Mouse (Mus musculus): ENCODE results near the gene Zranb1.

Gene Zranb1

GRCm38 (mm10) chr7:132930850-132931559 lies at the start of gene Zranb1:
TSS of gene Zranb1 (plus strand) at chr7:132931142.
- peak; percentile 98 for DNase-seq (ENCODE audit: low read depth)

- peak; percentile 41 for DNase-seq (ENCODE audit: low read depth)
Measured at GRCm38 (mm10) chr7:132882343-132882742, 48.6 kb upstream of the Zranb1 start.

DNA sequence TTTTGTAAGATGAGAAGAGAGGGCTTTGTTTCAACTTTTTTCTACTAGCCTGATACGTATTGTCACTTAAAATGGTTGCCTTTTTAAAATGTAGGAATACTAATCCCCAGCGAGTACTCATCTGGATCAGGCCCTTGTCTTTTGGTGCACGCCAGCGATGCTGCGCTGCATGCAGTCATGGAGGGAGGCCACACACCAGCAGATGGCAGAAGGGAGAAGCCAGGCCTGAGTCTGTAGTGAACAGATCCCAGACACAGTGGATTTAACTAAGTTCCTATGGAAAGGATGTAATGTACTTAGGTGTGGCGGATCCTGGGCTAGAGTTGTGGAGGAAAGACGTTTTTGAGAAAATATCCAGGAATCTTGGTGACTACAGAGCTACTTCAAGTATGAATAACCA lies 46.9 kb upstream of the Zranb1 start:
- DNase-seq (ENCODE audit: low read depth), result peak; percentile 16

DNA sequence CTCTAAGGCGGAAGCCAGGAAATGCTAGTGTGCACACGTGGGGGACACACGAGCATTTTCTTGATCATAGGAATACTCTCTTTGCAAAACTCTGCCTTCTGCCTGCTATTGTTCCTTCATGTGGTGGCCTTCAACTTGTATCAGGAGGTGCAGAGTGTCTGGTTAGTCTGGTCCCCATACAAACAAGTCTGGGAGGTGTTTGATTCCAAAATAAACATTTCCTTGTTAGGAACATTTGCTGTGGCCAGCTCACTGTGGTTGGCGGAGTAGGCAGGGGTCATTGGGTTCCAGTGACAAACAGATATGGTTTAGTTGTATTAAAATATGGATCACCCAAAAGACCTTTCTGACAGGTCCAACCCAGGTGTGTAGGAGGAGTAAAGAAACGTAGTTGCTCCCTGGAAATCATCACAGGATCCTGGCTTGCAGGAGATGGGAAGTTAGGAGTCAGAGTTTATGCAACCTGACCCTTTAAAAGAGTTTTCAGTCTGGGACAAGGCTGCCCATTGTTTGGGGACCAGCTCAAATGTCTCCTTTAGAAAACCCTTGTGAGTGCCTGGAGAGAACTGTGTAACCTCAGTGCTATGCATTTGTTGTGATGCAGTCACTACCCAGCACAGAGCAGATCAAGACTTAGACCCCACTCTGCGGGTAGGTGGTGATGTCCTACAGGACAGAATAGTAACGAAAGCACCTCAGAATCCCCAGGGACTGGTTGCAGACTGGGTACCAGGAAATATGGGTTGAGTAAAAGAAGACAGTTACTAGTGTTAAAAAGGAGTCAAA lies 43.7 kb upstream of the Zranb1 start:
- no peak for DNase-seq (ENCODE audit: low read depth)

DNA sequence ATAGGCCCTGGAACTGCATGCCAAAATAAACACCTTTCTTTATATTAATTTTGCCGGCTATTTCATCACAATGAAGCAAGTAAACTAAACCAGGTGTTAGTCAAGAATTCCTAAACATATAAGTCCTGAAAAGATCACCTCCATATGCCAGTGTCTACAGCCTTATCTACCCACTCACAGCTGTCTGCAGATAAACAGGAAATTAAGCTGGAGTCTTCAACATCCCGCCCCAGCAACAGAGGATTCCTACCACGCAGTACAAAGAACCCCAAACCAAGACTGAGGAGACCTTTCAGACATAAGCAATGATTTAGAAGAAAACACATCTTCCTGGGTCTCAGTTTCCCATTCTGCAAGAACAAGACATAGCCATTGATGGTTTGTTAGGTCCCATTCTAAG lies 42.9 kb upstream of the Zranb1 start:
- DNase-seq (ENCODE audit: low read depth), result no peak

- no peak for DNase-seq (ENCODE audit: low read depth)
Measured at GRCm38 (mm10) chr7:132888518-132889249, 42.3 kb upstream of the Zranb1 start.

DNA sequence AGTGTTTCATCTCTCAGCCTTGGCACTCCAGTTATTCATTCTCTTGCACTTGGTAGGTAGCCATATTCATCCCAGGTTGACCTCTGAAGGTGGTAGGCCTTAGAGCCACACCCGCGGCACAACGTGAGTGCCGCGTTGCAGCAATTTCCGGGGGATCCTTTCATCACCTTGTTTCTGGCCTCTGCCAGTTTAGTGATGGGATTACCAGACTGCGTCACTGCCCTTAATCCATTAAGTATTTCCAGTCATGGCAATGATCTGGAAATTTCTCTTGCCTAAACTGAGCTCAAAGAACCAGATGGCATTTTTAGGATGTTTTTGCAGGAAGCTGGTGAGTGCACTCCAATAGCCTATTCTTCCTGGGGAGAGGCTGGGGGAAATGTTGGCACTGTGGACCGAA lies 41.3 kb upstream of the Zranb1 start:
- no peak for DNase-seq (ENCODE audit: low read depth)

DNA sequence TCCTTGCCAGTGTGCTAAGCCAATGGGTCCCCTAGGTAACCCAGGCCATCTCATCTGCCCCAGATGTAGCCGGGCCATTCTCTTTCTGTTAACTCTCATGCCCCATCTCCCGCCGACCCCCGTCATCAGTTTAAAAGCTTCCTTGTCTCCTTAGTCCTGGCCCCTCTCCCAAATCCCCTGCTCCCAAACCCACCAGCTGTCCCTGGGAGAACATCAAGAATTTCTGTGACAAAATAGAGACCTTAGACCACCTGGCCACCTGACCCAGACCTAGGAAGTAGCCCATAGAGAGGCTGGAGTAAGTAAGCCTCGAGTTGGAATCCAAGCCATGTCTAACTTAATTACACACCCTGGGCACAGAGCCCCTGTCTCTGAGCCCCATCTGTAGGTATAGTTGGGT lies 40.7 kb upstream of the Zranb1 start:
- no peak for DNase-seq (ENCODE audit: low read depth)

DNA sequence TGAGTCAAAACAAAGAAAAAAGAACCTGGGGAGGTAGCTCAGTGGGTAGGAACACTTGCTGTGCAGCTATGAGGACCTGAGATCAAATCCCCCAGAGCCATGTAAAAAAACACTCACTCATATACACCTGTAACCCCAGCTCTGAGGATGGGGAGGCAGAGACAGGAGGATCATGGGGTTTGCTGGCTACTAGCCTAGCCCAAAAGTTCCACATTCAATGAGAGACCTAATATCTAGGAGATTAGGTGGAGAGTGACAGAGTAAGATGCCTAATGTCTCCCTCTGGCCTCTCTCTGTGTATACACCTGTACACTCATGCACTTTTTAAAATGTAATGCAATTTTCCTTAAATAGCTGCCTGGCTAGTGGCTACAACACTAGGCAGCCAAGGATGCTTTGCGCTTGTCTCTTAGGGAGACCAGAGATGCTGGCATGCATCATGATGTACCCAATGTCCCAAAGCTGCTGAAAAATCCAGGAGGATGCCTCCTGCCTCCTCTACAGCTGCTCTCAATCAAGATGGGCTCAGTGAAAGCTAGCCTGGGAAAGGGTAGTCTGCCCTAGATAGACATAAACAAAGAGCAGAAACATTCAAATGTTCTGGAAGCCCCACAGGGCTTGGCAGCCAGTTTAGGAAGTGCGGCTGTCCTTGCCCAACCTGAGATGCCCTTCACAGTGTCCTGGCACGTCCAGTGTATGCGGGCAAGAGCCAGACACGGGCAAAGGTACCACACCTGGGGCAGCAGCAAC lies 39.2 kb upstream of the Zranb1 start:
- DNase-seq (ENCODE audit: low read depth), result no peak

DNA sequence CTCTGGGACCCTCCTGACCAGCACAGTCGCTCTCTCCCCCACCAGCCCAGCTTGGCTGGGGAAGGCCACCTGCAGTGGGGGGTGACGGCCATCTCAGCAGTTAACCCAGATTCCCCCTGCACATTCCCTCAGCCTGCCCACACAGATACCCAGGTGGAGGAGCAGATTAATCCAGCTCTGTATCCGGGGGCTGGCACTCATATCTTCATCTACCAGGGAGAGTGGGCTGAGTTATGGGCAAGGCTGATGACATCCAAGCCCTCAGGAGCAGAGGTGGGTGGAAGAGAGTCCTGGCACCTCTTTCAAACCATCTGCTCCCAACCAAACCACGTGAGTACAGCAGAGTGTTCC lies 38.7 kb upstream of the Zranb1 start:
- DNase-seq (ENCODE audit: low read depth), result no peak

DNA sequence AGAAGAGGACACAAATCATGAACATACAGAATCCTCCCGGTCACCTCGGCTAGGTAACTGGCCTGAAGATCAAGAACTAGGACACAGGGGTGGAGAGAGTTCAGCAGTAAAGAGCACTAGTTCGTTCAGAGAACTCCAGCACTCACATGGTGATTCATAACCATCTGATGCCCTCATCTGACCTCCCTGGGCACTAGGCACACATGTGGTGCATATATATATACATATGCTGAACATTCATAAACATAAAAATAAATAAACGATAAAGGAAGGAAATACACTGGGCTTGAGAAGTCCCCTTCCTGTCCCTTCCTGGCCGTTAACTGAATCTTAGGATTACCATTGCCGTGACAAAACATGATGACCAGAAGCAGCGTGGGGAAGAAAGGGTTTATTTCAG lies 38.1 kb upstream of the Zranb1 start:
- no peak for DNase-seq (ENCODE audit: low read depth)

DNA sequence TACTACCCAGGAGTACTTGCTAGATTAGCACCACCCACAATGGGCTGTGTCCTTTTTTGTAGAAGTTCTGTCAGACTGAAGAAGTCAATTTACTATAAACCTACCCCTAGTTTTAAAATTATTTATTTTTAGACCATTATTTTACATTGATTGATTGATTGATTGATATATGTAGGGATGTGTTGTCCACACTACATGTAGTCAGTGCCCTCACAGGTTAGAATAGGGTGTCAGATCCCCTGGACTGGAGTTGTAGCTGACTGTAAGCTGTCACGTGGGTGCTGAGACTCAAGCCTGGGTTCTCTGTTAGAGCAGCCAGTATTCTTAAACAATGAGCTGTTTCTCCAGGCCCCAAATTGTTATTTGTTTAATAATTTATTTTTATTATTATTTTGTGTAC lies 37.6 kb upstream of the Zranb1 start:
- DNase-seq (ENCODE audit: low read depth), result no peak

GRCm38 (mm10) chr7:132894841-132895555 lies 35.9 kb upstream of the Zranb1 start:
- peak; percentile 33 for DNase-seq (ENCODE audit: low read depth)

- peak; percentile 8 for DNase-seq (ENCODE audit: low read depth)
Measured at GRCm38 (mm10) chr7:132896206-132896815, 34.6 kb upstream of the Zranb1 start.

DNA sequence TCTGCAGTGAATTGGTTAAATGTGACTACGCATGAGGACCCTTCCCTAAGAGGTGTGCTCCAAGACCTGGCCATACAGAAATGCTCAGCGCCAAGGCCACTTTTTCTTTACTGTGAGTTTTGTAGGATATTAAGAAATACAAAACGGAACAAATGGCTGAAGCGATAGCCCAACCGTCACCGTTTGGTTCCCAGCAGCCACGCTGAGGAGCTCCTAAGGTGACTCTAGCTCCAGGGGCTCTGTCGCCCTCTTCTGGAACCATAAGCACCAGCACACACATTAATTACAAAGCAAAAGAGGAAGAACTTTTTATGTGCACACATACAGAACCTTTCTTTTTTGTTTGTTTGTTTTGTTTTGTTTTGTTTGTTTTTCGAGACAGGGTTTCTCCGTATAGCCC lies 33.7 kb upstream of the Zranb1 start:
- no peak for DNase-seq (ENCODE audit: low read depth)

DNA sequence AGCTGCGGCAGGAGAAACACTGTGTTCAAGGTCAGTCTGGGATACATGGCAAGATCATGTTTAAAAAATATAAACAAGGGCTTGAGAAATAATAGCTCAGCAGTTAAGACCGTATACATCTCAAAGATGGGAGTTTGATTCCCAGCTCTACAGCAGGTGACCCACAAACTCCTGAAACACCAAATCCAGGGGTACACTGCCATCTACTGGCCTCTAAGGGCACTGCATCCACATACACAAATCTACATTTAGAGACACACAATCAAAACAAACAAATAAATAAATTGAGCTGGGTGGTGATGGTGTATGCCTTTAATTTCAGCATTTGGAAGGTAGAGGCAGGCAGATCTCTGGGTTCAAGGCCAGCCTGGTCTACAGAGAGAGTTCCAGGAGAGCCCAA lies 32.7 kb upstream of the Zranb1 start:
- DNase-seq (ENCODE audit: low read depth), result peak; percentile 21

DNA sequence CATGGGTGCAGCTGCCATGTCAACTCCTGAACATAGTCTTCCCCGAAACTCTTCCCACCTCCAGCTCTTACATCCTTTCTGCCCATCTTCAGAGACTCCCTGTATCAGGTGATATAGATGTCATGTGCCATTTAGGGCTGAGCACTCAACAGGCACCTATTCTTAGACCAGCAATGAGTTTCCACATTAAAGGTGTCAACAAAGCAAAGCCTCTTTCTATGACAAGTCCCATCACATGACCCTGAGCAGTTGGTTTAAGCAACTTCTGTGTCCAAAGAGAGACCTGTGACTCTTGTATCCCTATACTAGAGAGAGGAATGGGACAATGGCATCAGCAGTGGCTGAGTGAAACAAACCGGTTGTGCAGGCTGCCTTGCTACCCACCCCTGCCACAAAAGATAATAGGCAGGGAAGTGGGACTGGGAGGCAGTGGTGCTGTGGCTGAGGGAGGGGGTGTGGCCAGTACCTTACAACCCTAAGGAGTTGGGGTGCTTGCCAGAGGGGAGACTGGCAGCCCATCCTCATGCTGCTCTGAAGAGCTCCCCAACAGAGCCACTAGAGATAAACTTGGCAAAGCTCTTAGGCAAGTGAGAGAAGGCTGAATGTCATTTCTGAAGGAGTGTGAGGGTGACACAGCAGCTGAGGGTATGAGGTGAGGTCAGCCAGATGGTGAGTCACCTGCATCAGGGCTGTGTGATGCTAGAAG lies 30.0 kb upstream of the Zranb1 start:
- DNase-seq (ENCODE audit: low read depth), result no peak

DNA sequence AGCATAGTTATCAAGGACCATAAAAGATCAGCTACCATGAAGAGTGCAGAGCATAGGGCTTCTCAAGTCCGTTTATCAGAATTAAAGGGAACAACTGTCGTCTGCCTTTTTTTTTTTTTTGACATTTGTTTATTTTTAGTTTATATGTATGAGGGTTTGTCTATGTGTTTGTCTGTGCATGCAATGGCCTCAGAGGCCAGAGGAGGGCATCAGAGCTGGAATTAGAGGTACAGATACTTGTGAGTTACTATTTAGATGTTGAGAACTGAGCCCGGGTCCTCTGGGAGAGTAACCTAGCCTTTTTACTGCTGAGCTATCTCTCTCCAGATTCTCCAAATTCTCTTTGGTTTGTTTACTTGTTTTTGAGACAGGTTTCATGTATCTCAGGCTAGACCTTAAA lies 27.1 kb upstream of the Zranb1 start:
- DNase-seq (ENCODE audit: low read depth), result no peak

DNA sequence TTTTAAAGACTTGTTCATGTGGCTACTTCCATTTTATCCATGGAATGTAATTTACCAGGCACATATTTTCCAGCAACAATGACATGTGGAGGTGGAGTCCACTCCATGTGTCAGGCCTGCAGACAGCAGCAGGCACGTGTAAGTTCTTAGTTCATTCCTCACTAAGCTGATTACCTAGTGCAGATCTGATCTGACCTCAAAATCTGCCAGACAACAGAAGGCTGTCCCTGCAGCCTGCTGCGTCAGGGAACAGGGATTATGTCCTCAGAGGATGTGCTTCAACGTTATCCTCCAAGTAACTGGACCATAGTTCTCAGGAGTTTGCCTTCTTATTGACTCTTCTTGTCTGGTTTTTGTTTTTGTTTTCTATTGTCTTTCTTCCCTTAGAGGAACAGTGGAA lies 9.0 kb upstream of the Zranb1 start:
- no peak for DNase-seq (ENCODE audit: low read depth)

- DNase-seq (ENCODE audit: low read depth), result no peak
Measured at GRCm38 (mm10) chr7:132925227-132925626, 5.7 kb upstream of the Zranb1 start.

DNA sequence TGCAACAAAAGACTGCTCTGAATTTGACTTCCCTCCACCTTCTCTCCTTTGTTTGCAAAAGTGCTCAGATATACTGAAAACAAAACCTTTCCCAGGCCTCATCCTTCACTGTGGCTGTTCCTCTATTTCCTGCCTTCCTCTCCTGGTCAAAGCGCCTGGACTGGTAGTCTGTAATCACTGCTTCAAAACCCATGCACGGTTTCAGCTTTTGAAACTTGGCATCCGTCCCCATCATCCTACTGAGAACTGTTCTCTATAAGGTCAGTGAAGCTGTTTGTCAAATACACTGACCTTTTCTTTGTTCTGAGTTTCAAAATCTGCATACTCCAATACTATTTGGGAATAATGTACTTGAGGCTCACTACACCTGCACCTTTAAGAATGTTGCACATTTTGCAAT lies 3.7 kb upstream of the Zranb1 start:
- no peak for DNase-seq (ENCODE audit: low read depth)

Measured in NIH3T3 (cell line).